Mouse (Mus musculus) liver, embryonic 14.5 days (tissue): ENCODE measurements around the gene Parp12.
A peak's percentile ranks its signal among the peaks of the same experiment; 100 is the strongest.

ENCODE experiments used
- CTCF ChIP-seq: IDR thresholded peaks from 2 replicates; pipeline ENCODE4 v1.5.1; 2016; ENCODE audit warnings: antibody characterized with exemption, low read depth, control low read depth
- EP300 ChIP-seq: IDR thresholded peaks from 2 replicates; pipeline ENCODE4 v1.6.1; 2016; ENCODE audit warnings: antibody characterized with exemption, low read depth

DNA sequence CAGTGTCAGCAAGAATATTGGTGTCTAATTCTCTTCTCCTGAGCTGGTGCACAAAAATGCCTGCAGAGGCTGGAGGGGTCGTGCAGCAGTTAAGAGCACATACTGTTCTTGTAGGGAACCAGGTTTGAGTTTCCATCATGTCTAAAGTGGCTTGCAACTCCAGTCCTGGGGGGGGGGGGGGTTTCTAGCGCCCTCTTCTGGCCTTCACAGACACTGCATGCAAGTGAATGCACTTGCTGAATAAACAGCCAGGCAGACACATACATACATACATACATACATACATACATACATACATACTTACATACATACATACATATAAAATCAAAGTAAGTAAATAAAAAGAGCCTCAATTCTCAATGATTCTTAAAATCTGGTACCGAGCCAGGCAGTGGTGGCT lies 59.8 kb downstream of the Parp12 start:
- TF ChIP-seq CTCF (peak; percentile 71), EP300 (no peak)
